Mouse (Mus musculus) bone marrow macrophage, adult 2 months (primary cell): ENCODE measurements at regions not wholly inside any gene's neighbourhood (a gene's known extent, or its start where the extent isn't known, plus 50 kb on each side); places are given as distances from the start of the nearest gene placed in this dataset.

Experiments
- CTCF ChIP-seq: IDR thresholded peaks from 2 replicates; pipeline ENCODE4 v1.5.1; 2012; ENCODE audit warnings: low read depth, mild to moderate bottlenecking, low read length, moderate library complexity
- POLR2A ChIP-seq: IDR thresholded peaks from 2 replicates; pipeline ENCODE4 v1.6.1; 2012; ENCODE audit warnings: mild to moderate bottlenecking, low read depth, low read length, borderline replicate concordance

DNA sequence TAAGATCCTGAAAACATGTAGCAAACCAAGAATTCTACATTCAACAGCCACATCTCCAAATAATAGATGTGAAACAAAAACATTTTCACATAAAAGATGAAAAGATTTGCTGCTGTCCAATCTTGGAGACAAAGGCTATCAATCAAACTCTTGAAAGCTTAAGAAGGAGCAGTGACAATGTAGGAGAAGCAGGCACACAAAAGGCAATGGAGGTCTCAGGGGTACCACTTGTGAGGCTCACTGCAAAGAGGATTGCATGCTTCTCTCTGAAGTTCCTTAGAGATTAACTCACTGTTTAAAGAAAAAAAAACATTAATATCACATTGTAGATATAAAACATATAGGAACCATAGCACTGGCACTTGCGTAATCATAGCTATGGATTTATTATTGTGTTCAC is 241.2 kb upstream of the Cntn5 start:
- TF ChIP-seq CTCF (no peak), POLR2A (no peak)
